Mouse (Mus musculus): Measurements from ENCODE around the gene Glis3.

Glis3 gene

GRCm38 (mm10) chr19:28534964-28535363, 144.9 kb downstream of the Glis3 start:
- in situ Hi-C loops (cut with MboI, MseI): no loop called here

- in situ Hi-C loops (cut with MboI, MseI): no loop called here
These were observed 146.3 kb downstream of the Glis3 start for GRCm38 (mm10) chr19:28533576-28533975.

GRCm38 (mm10) chr19:28531750-28532149, 148.1 kb downstream of the Glis3 start:
- in situ Hi-C loops (cut with MboI, MseI): no loop called here

- in situ Hi-C loops (cut with MboI, MseI): no loop called here
These were observed 149.0 kb downstream of the Glis3 start for GRCm38 (mm10) chr19:28530846-28531245.

- in situ Hi-C loops (cut with MboI, MseI): no loop called here
These were observed 150.9 kb downstream of the Glis3 start for GRCm38 (mm10) chr19:28529006-28529405.

GRCm38 (mm10) chr19:28527446-28527845, 152.4 kb downstream of the Glis3 start:
- in situ Hi-C loops (cut with MboI, MseI): no loop called here

- in situ Hi-C loops (cut with MboI, MseI): no loop called here
These were observed 154.5 kb downstream of the Glis3 start for GRCm38 (mm10) chr19:28525331-28525730.

- in situ Hi-C loops (cut with MboI, MseI): no loop called here
These were observed 157.6 kb downstream of the Glis3 start for GRCm38 (mm10) chr19:28522289-28522688.

GRCm38 (mm10) chr19:28520761-28521181, 159.1 kb downstream of the Glis3 start:
- in situ Hi-C loops (cut with MboI, MseI): no loop called here

- in situ Hi-C loops (cut with MboI, MseI): no loop called here
These were observed 159.6 kb downstream of the Glis3 start for GRCm38 (mm10) chr19:28520128-28520745.

GRCm38 (mm10) chr19:28519296-28519695, 160.6 kb downstream of the Glis3 start:
- in situ Hi-C loops (cut with MboI, MseI): no loop called here

GRCm38 (mm10) chr19:28518846-28519245, 161.0 kb downstream of the Glis3 start:
- in situ Hi-C loops (cut with MboI, MseI): no loop called here

GRCm38 (mm10) chr19:28518266-28518665, 161.6 kb downstream of the Glis3 start:
- in situ Hi-C loops (cut with MboI, MseI): no loop called here

- in situ Hi-C loops (cut with MboI, MseI): no loop called here
These were observed 162.3 kb downstream of the Glis3 start for GRCm38 (mm10) chr19:28517464-28518080.

GRCm38 (mm10) chr19:28516487-28516886, 163.4 kb downstream of the Glis3 start:
- in situ Hi-C loops (cut with MboI, MseI): no loop called here

GRCm38 (mm10) chr19:28512475-28512874, 167.4 kb downstream of the Glis3 start:
- in situ Hi-C loops (cut with MboI, MseI): no loop called here

GRCm38 (mm10) chr19:28511910-28512309, 168.0 kb downstream of the Glis3 start:
- in situ Hi-C loops (cut with MboI, MseI): no loop called here

GRCm38 (mm10) chr19:28505376-28505775, 174.5 kb downstream of the Glis3 start:
- in situ Hi-C loops (cut with MboI, MseI): no loop called here

- in situ Hi-C loops (cut with MboI, MseI): no loop called here
These were observed 176.9 kb downstream of the Glis3 start for GRCm38 (mm10) chr19:28503011-28503410.

GRCm38 (mm10) chr19:28500975-28501374, 178.9 kb downstream of the Glis3 start:
- in situ Hi-C loops (cut with MboI, MseI): no loop called here

GRCm38 (mm10) chr19:28500505-28500904, 179.4 kb downstream of the Glis3 start:
- in situ Hi-C loops (cut with MboI, MseI): no loop called here

- in situ Hi-C loops (cut with MboI, MseI): no loop called here
These were observed 180.1 kb downstream of the Glis3 start for GRCm38 (mm10) chr19:28499786-28500185.

- in situ Hi-C loops (cut with MboI, MseI): no loop called here
These were observed 184.0 kb downstream of the Glis3 start for GRCm38 (mm10) chr19:28495926-28496325.

All from regulatory T cell (primary cell).